Mouse (Mus musculus): Measurements from ENCODE around the gene Amph.
"Not testable (repeated sequence)": the region's sequence is repeated elsewhere in the genome, so short reads cannot be mapped to it uniquely, and the experiment has no call there.

Amph gene

DNA sequence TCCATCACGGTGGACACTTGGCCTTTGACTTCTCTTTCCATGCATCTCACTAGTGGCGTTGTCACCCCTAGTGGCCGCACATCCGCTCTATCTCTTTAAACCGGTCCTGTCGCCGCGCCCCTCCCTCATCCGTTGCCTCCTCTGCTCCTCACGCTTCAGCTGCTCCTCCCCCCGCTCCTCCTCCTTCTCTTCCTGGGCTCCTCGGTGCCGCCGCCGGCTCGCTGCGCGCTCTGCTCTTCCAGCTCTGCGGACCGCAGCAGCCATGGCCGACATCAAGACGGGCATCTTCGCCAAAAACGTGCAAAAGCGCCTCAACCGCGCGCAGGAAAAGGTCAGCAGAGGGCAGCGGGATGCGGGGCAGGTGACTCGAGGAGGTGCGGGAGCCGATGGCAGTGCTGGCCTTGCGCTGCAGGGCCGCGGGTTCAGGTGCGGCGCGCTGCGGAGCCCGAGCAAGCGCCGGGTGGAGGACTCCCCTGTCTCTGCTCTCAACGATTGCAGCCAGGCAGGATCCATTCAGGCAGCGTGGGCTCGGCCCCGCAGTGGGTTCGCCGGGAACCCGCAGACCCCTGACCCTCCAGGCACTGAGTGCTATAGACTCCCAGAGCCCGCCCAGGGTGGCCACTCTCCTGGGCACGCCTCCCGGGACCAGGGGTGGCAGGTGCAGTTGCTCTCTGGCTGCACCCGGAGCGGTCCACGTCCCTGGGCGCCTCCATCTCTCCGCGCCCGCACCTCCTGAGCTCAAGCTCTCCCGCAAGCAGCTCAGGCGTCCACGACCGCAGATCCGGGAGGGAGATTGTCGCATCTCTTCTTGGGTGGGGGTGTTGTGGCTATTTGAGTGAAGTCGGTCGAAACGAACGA is at the start of gene Amph:
Amph (plus strand) TSS at position 35 of the 858 bp plus-strand sequence.
- POLR2A ChIA-PET = interaction anchor here in 3 of 4 experiments (0.6 to 1.4 kb wide), 5 partner anchors 20 to 41 kb away, joined by 3 to 6 read pairs (median 3); no protein-coding TSS in a partner anchor
- CTCF ChIA-PET = interaction anchor here in 1 of 4 experiments (0.6 kb wide), 1 partner anchor 418 kb away, joined by 4 read pairs; no protein-coding TSS in a partner anchor

- ChIA-PET CTCF (interaction anchor here in 1 of 4 experiments (0.7 kb wide), 1 partner anchor 230 kb away, joined by 3 read pairs; no protein-coding TSS in a partner anchor), POLR2A (no interaction called here)
Observed at GRCm38 (mm10) chr13:18903623-18904022, 44.4 kb upstream of the Amph start.

DNA sequence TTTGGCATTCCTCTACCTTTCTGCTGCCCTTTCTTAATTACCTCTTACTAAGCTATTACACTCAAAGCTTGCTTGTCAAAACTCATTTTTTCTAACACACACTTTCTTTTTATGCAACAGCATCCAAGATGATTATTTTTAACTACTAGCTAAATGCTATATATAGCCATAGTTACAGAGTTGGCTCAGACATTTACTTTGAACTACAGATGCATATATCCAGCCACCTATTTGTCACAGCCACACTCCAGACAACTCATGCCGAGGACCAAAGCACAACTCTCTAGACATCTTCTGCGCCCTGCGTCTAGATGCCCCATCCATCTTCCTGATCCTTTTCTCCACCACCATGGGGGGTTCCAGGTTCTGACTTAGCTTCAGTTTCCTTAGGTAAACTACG is 33.2 kb upstream of the Amph start:
- POLR2A ChIA-PET = no interaction called here
- CTCF ChIA-PET = no interaction called here

DNA sequence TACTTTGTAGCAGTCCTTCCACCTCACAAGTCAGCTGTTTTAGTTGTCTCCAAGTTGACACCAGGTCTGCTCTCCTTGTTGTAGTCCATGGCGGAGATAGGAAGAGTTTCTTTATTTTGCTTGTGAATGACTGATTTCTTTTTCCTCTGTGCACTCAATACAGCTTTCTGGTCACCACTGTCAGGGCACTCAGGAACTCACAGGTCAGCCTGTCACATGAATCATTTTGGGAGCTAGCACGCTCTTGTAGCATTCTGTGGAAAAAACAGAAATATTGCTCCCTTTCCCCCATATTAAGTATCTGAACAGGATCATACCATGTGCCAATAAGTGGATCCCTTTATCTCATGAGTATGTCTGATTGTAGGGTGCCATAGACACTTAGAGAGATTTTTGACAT is 14.8 kb upstream of the Amph start:
- POLR2A ChIA-PET, CTCF ChIA-PET: not testable (repeated sequence)

- POLR2A ChIA-PET = interaction anchor here in 2 of 4 experiments (1.1 to 1.4 kb wide), 2 partner anchors 22 to 41 kb away, joined by 3 to 4 read pairs; no protein-coding TSS in a partner anchor
- CTCF ChIA-PET = interaction anchor here in 1 of 4 experiments (0.5 kb wide), 1 partner anchor 7 kb away, joined by 3 read pairs; no protein-coding TSS in a partner anchor
Observed at GRCm38 (mm10) chr13:18947686-18948085, 319 bp upstream of the Amph start.

GRCm38 (mm10) chr13:18949029-18949350 is 985 bp downstream of the Amph start:
- ChIA-PET POLR2A (interaction anchor here in 3 of 4 experiments (0.6 to 1.1 kb wide), 4 partner anchors 20 to 40 kb away, joined by 3 to 14 read pairs (median 4); no protein-coding TSS in a partner anchor), CTCF (interaction anchor here in 1 of 4 experiments (0.6 kb wide), 1 partner anchor 418 kb away, joined by 4 read pairs; no protein-coding TSS in a partner anchor)

DNA sequence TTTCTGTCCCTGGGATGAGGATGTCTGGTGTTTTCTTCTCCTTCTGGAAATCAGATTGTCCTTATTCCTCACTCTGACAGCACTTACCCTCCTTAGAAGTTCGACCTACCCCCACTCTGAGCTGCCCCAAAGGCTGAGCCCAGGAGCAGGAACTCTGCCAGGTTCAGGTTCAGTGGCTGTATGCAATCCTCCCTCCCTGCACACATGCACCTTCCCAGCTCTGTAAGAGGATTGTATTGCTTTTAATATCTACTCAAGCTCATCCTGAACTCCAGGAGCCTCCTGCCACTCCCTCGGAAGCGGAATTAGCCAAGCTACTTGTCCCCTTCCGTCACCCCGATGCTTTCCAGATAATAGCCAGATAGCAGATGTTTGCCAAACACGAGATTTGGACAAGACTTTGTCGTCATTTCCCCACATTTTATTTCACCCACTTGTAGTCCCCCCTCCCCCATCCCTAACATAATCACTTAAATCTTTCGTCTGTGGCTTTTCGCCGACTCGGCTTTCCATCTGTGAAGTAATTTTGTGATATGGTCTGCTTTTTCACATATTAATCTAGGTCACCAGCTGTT is 1.7 kb downstream of the Amph start:
- CTCF ChIA-PET = interaction anchor here in 1 of 4 experiments (0.6 kb wide), 1 partner anchor 184 kb away, joined by 3 read pairs; no protein-coding TSS in a partner anchor
- POLR2A ChIA-PET = interaction anchor here in 2 of 4 experiments (0.7 to 1.1 kb wide), 2 partner anchors 21 to 26 kb away, joined by 3 to 14 read pairs; no protein-coding TSS in a partner anchor

DNA sequence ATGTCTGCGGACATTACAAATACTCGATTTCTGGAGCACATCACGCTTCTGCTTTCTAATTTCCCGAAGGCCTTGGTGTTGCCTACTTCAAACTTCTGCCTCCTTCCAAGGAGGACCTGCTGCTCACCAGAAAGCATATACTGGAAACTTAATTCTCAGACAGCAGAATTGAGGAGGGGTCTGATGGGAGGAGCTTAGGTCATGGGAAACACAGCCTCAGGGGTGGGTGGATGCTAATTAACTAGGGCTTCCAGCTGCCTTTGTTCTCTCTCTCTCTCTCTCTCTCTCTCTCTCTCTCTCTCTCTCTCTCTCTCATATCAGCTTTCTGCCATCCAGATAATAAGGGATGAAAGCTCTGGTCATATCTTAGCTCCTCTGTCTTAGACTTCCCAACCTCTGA is 5.6 kb downstream of the Amph start:
- ChIA-PET POLR2A (no interaction called here), CTCF (interaction anchor here in 1 of 4 experiments (0.7 kb wide), 1 partner anchor 677 kb away, joined by 15 read pairs; no protein-coding TSS in a partner anchor)

DNA sequence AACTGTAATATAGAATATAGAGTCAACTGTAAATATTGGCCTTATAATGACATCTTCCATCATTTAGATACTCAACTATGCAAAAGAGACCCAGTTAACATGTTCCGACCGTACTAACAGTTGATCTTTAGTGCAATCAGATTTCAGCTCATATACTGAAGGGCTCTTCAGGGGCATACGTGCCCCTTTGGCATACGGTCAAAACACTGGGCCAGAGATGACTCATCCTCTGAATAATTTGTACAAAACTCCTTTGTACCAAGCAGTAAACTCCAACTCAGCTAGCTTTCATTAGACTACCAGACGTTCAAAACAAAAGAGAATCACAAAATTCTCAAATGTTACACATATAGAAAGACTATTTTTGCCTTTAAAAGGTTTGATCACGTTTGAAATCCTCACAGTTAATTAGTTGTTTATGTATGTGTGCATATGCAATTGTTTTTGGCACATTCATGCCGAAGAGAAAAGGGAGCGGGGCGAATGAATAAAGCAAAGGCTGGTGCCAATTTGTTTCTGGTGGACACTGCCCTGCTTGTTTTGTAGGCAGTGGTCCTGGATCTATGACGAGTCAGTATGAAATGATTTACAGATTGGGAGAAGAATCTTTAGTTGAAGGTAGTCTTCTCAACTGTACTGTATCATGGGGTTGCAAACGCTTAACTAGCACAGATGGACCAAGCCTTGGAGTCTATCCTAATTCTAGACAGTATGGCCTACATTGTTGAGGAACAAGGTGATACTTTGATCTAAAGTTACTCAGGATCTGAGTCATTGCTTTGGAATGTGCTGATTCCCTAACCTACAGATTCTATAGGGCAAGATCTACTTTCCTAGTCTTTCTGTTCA is 8.3 kb downstream of the Amph start:
- POLR2A ChIA-PET = no interaction called here
- CTCF ChIA-PET = no interaction called here

DNA sequence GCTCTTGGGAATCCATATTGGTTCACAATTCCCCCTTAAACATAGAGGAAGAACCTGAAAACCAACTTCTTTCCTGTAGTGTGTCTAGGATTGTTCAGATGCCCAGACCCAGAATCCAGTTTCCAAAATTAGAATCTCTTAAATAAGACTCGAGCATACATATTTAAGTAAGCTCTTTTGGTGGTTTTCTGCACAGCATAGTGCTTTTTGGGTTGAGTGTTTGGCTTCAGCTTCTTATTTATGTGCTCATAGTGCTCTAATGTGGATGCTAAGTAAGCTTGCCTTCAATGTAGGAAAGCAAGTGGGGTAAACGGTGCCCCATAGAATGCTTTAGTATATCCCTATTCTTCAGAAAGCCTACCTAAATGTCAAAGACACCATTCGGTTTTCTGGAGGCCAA is 9.0 kb downstream of the Amph start:
- ChIA-PET CTCF (no interaction called here), POLR2A (no interaction called here)

GRCm38 (mm10) chr13:18972571-18972970 is 24.6 kb downstream of the Amph start:
- ChIA-PET POLR2A (interaction anchor here in 2 of 4 experiments (0.6 to 1.5 kb wide), 2 partner anchors 22 to 659 kb away, joined by 3 to 4 read pairs; no protein-coding TSS in a partner anchor), CTCF (no interaction called here)

- CTCF ChIA-PET = no interaction called here
- POLR2A ChIA-PET = no interaction called here
Observed at GRCm38 (mm10) chr13:18974351-18974750, 26.3 kb downstream of the Amph start.

DNA sequence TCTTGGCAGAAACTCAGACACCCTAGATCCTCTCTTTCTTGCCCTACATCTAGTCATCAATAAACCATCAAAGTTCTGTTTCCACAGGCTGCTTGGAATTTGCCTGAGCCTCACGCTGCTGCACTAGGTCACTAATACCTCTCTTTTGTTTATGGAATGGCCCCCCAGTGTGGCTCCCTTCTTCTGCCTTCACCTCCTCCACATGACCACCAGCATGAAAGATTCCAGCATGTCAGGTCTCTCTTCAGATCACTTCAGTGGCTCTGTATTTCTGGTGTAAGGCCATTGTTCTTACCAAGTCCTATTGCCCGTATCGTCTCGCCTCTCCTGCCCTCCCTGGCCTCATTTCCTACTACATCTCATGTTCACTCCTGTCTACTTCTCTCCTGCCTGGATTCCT is 39.3 kb downstream of the Amph start:
- POLR2A ChIA-PET = no interaction called here
- CTCF ChIA-PET = no interaction called here

GRCm38 (mm10) chr13:18988323-18988722 is 40.3 kb downstream of the Amph start:
- POLR2A ChIA-PET = interaction anchor here in 2 of 4 experiments (0.6 to 1.1 kb wide), 3 partner anchors 13 to 43 kb away, joined by 3 to 4 read pairs (median 3); partner anchors contain the start of gene Amph (in 1 of the 2)
- CTCF ChIA-PET = no interaction called here

- CTCF ChIA-PET = no interaction called here
- POLR2A ChIA-PET = interaction anchor here in 2 of 4 experiments (0.6 to 1.1 kb wide), 5 partner anchors 28 to 691 kb away, joined by 3 to 6 read pairs (median 4); partner anchors contain the start of gene Amph (in 1 of the 2)
Observed at GRCm38 (mm10) chr13:18989185-18989714, 41.2 kb downstream of the Amph start.

- POLR2A ChIA-PET = no interaction called here
Observed at GRCm38 (mm10) chr13:19002502-19002901, 54.5 kb downstream of the Amph start.

GRCm38 (mm10) chr13:19004406-19004805 is 56.4 kb downstream of the Amph start:
- POLR2A ChIA-PET = no interaction called here

More at GRCm38 (mm10) chr13:19002502-19002901, 54.5 kb downstream of the Amph start:
- CTCF ChIA-PET = no interaction called here

DNA sequence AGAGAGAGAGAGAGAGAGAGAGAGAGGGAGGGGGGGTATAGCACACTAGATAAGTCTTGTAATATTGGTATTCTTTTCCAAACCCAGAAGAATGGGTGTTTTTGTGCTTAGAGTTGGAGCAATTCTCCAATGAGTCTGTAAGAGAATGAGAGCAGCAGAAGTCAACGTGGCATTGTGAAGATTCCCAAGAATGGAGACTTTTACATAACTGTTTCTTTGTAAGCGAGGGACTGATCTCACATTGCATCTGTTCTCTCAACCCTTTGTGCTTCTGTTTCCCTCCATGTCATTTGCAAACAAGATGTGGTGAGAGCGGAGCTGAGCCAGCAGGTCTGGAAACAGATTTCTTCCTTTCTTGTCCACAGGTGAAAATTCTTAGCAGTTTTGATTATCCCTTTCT is 60.4 kb downstream of the Amph start:
- POLR2A ChIA-PET = interaction anchor here in 1 of 4 experiments (0.7 to 0.8 kb wide), 2 partner anchors 107 to 1204 kb away, joined by 3 to 5 read pairs; no protein-coding TSS in a partner anchor
- CTCF ChIA-PET = no interaction called here

More at GRCm38 (mm10) chr13:19004406-19004805, 56.4 kb downstream of the Amph start:
- CTCF ChIA-PET = no interaction called here
